Mouse (Mus musculus) embryo, embryonic 11.5 days (tissue): ENCODE data around the gene Cenpb.
A peak's percentile ranks its signal among the peaks of the same experiment; 100 is the strongest.

ENCODE experiments used
- DNase-seq: peaks from one replicate; pipeline ENCODE4 v3.0.0-alpha.2; 2012; ENCODE audit warnings: low read depth, low spot score

The Cenpb gene

DNA sequence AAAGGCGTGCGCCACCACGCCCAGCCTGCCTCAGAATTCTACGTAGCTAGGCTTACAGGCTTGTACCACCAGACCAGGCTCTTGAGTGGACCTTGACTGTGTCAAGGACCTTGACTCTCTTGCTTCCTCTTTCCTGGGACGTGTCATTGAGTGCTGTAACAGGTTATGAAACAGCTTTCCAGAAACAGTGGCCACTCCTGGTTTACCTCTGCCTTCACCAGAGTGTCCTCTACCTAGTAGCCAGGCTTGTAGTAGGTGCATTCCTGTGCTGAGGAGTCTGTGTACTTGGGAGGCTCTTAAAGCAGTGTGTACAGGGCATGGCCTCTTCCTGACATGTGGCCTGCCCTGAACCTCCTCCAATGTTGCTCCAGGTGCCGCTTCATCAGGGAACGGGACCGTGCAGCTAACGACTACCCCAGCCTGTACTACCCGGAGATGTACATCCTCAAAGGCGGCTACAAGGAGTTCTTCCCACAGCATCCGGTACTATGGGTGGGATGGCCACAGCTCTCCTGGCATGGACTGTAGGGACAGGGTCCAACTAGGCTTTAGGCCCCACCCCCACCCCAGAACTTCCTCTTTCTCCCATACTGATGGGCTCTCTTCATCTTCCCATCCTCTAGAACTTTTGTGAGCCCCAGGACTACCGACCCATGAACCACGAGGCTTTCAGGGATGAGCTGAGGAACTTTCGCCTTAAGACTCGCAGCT, 16.9 kb upstream of the Cenpb start:
- DNase-seq, result no peak

DNA sequence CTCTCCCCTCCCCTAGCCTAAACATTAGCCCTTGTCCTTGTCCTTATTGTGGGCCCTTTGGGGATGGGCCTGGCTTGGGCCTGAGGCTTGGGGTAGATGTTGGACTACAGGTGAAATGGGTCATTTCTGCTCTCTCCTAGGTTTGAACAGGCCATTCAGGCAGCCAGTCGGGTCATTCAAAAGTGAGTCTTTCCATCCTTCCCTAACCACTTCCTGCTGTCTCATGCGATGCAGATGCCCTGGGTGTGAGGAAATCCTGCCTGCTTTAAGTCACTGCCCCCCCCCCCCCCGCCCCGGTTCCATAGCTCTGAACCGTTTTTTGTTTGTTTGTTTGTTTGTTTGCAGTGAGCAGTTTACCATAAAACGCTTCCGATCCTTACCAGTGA, 11.1 kb upstream of the Cenpb start:
- DNase-seq, result no peak

DNA sequence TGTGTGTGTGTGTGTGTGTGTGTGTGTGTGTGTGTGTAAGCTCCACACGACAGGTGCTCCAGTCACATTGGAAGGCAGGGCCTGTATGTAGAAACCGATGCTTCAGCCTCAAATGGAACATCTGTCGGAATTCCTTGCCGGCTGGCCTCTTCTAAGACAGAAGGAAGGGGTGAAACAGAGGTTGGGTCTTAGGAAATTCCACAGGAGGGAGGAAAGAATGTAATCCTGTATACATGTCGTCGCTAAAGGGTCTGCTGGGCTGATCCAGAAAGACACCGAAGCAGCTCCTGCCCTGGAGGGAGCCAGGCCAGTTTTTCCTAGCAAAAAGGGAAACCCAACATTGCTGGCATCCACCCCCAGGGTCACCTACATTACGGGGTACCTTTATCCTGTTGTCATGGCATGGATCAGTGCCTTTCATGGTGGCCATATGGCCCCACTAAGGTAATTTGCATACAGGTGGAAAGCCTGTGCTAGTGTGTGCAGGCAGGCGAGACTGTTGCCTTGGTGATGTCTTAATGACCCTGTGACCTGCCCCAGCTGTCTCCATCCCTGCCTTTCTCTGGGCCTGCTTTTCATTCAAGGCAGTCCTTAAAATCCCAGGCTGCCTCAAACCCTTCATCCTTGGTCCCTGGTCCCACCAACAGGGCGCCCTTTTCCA, 10.6 kb upstream of the Cenpb start:
- no peak for DNase-seq

DNA sequence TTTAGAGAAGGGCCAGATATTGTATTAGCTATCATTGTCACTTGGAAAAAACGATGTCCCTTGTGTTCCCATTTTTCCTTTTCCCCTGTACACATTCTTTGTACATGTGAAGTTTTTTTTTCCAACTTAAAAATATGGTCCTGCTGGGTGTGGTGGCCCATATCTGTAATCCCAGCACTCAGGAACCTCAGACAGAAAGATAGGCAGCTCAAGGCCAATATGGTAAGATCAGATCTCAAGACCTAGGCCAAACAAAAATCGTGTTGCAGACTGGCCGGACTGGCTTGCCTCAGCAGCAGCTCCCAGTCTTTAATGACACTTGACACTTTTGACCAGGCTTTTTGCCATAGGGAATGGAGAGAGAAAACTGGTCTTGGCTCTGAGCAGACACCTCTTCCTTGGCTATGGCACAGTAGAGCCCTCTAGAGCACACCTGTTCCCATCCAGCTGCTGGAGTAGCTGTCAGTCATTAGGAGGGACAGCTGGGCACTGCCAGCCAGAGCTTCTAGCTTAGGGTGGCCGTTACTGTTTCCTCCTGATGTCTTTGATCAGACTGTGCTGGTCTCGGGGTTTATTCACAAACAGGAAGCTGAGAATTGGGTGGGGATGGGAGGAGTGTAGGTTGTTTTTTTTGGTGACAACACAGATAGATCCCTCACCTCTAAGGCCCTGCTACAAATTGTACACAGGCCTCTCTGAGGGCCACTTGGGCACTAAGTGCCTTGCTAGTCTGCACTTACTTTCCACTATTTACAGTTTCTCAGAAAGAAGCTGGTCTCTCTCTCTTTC, 9.8 kb upstream of the Cenpb start:
- DNase-seq, result no peak

DNA sequence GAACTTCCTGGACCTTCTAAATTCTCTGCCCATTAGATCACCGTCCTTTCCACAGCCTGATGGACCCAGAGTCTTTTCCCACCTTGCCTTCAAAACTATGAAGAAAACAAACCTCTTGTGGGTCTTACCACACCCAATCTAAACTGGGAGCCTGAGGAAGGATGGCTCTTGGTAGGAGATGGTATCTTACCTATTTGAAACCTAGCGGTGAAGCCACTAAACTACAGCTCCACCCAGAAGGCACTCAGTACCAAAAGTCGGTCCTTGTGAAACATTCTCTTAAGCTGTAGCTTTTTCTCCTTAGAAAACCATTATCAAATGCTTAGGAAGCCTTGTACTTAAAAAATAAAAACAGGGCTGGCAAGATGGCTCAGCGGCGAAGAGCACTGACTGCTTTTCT, 8.4 kb upstream of the Cenpb start:
- no peak for DNase-seq

DNA sequence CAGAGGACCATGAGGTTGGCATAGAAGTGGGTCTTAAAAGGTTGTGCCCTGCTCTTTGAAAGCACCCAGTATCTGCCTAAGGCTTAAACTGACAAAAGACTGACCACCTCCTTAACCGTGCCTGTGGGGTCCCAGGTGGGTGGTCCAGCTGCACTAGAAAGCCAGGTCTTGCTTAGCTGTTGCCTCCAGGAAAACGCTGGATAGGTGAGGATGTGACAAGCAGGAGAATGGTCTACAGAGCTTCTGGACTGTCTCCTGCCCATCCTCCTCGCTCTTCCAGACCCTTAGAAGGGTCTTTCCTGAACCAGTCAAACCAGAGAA, 7.7 kb upstream of the Cenpb start:
- DNase-seq, result no peak

DNA sequence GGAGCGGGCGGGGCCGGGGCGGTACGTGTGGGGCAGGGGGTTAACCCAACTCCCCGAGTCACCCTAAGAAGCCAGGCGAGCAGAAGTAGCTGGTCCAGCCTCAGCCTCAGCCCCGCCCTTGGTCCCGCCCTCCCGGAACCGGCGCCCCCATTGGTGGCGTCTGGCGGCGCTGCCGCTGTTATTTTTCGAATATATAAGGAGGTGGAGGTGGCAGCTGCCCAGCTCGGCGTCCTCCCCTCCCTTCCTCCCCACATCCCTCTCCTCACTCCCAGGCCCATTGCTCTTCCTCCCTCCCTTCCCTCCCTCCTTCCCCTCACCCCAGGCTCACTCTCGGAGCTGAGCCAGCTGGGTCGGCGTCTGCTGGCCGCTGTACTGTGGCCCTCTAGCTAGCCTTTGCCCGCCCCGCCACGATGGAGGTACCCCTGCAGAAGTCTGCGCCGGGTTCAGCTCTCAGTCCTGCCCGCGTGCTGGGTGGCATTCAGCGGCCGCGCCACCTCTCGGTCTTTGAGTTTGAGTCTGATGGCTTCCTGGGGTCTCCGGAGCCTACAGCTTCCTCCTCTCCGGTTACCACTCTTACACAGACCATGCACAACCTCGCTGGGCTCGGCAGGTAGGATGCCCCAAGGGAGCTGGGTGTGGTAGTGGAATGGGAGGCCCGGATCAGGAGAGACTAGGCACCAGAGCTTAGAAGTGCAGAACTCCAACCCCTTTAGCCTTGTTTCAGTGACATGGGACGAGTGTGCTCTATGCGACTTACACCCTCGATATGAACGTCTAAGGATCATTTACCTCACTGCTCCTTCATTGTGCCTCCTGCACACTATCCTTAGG, 7.1 kb upstream of the Cenpb start, which contains the start of the genes Cdc25b and Spef1:
TSS of gene Cdc25b (plus strand) at position 179 of the 831 bp plus-strand sequence.
TSS of gene Spef1 (minus strand) at position 512 of the 831 bp plus-strand sequence.
- peak; percentile 71 for DNase-seq

DNA sequence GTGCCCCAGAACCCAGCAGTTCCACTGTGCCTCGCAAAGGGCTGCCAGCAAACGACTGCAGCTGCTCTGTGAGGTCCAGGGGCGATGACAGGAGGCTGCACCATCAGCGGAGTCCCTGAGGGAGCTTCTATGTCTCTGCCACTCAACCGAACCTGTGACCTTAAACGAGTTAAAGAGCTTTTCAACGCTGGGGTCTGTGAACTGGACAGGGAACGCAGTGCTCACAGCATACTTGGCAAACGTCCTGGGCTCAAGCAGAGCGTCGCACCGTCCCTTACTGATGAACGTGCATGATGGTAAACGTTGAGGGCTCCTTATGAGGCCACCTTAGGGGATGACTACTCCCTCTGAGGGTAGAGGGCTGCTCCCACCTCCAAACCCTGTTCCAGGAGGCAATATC, 6.5 kb upstream of the Cenpb start:
- no peak for DNase-seq

DNA sequence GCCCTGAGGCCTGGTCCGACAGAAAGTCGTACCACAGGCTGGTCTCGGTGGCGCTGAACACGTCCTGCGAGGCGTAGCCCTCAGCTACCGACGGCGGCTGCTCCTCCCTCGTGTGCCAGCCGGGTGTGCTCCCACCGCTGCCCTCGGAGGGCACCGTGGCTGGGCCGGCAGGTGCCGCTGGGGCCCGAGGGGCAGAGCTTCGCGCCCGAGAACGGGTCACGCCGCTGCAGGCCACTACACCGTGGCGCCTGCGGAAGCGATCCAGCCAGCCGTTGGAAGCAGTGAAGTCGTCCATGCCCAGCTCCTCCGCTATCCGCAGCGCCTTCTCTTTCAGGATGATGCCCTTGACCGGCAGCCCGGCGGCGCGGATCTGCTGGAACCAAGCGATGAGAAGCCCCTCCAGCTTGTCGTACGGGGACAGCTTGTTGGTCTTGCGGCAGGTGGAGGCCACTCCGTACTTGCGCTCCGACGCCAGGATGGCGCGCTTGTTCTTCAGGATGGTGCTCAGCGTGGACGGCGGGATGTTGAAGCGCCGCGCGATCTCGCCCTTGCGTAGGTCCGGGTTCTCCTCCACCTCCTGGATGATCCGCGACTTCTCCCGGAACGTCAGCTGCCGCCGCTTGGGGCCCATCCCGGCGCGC, 501 bp downstream of the Cenpb start:
- no peak for DNase-seq

DNA sequence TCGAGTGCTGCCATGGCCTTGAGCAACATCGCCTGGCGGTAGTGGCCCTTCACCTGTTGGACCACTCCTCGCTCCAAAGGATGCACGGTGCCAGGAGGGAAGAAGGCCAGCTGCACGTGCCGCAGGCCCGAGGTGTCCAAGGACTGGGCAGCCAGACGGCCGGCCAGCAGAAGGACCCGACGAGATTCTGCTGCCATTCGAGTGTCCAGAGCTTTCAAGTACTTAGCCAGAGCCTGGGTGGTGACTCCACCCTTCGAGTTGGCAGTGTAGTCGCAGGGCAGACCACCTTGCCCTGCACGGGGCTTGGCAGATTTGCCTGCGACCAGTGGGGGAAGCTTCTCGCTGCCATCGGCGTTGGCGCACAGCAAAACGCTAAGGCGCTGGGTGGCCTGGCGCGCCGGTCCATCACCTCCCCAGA, 1.0 kb downstream of the Cenpb start:
- DNase-seq, result no peak

DNA sequence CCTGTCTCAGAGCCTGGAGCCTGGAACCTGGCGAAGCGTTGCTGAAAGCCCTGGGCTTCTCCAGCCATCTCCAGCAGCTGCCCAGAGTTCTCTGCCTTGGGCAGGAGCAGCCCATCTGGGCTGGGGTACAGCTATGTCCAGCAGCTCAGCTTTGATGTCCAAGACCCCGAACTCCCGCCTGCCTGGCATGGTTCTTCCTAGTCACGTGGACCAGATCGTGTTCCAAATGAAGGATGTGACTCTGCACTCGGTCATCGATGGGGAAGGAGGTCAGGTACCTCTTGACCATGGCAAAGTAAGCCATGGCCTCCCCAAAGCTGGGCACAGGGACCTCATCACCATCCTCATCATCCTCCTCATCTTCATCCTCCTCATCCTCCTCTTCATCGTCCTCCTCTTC, 1.9 kb downstream of the Cenpb start:
- DNase-seq, result no peak

DNA sequence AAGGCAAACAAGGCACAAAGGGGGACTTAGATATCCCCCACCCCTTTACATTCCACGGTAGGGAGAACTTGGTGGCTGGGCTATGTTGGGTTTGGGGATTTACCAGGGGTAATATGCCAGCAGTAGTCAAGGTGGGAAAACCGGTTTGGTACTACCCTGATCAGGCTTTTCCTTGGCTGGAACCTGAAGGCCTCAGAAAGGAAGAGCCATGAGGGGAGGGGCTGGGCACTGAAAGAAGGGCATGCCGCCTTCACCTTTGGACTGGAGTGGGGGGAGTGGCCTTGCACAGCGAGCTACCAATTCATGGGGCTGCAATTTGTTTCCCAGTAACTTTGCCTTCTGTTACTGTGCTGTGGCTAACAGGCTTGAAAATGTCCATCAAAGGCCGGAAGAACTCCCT, 3.4 kb downstream of the Cenpb start:
- no peak for DNase-seq

DNA sequence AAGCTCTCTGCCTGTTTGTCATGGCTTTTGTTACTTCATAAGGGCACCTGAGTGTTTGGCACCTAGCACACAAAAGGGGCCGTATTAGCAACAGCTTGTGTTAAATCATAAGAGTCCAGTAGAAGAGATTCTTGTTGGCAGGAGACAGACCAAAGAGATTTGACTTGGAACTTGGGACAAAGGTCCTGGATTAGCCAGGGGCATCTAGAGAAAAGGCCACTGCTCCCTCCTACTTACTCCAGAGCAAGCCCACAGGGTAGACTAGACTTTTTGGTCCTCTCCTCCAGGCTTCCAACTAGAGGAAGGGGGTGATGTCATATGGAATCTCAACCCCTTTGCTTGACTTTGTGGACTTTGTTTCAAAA, 3.9 kb downstream of the Cenpb start:
- DNase-seq, result no peak

DNA sequence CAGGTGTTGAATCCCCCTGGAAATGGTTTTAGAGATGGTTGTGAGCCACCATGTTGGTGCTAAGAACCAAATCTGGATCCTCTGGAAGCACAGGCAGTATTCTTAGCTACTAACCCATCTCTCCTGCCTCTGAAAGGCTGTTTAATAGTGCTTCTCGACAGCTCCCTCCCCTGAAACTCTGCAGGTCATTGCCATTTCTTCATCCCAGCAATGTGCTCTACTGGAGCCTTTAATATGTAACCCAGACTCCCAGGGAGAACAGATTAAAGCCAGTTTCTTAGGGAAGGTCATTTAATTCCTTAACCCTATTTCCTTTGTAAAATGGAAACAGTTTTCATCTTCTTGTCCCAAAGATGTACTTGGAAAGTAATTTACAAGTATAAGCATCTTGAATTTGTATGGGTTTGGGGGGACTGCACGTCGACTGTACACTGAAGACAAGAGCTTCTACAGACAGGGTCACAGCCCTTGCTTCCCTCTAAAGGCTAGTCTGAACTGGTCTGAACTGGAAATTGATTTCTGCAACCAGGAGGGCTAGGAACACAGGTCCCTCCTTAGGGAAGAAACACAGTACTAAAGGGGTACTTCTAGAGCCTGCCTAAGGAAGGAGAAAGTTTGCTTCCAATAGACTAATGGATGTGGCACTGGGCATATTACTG, 4.5 kb downstream of the Cenpb start:
- DNase-seq, result no peak

DNA sequence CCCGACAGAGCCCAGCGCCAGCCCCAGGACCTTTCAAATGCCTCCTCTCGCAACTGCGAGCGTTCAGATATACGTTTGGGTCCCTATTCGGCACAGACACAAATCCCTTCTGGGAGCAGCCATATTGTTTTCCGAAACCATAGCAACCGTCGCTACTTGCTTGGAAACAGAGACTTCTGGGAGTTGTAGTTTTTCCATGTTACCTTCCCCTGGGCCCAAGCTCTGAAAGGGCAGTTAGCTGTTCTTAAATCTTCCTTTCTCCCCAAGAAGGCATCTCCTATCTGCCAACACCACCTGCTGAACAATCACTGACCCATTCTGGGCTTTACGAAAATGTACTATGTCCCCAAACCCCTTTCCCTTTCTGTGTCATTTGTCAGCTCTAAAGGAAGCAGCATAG, 5.2 kb downstream of the Cenpb start:
- peak; percentile 67 for DNase-seq

DNA sequence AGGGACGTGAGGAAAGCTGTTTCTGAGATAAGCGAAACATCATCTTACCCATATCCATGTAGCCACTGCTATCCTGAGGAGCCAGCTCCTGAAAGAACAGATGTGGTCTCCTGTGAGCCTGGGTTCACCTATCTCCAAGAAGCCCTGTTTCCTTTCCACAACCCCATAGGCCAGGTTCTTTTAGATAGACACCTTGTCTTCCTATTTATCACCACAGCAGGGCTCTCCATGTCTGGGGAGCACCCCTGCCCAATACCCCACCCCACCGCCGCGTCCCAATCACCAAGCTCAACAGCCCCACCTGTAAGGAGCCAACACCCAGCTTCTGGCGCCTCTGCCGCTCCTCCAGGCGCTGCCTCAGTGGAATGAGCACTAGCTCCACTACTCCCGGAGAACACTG, 7.5 kb downstream of the Cenpb start:
- no peak for DNase-seq

DNA sequence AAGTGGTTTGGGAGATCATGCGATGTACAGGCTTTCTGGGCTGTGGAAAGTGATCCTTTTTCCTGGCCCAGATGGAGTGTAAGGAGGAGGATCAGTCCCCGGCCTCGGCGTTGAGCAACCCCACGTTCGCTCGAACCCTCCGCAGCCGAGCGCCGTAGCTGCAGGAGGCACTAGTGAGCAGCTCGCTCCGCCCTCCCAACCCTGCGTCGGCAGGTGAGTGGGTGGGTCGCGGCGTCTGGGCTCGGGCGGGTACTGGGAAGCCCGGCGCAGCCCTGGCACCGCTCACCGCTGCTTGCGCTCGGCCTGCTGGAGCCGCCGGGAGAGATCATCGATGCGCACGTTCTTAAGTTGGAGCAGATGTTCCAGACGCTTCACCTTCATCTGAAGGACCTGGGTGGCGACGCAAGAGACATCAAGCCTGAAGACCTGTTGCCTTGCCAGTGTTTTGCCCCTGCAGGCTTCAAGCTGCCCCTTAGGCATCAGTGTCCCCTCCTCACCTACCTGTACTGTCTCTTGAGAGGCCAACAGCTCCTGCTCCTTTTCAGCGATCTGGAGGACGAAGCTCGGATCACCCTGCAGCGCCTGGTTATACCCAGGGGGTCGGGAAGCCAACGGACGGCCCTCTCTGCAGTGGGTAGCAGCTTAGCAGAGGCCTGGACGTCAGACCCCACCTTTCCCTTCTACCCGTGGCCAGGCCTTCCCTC, 8.3 kb downstream of the Cenpb start:
- DNase-seq, result no peak

DNA sequence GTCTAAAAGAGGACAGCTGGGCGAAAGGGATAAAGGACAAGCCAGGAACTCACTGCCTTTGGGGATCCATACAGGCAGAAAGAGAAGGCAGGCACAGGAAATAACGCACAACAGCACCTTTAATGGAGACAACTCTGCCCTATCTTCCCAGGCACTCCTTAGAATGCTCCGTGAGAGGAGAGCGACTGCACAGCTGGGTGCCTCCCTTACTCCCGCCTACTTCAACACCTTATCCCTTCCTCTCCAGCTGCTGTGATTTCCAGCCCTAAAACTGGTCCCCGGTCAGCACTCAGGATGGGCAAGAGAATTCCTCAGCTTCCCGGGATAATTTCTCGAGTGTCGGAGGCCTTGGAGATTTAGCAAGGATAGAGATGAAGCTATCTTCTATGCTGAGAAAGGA, 8.9 kb downstream of the Cenpb start:
- DNase-seq, result no peak

DNA sequence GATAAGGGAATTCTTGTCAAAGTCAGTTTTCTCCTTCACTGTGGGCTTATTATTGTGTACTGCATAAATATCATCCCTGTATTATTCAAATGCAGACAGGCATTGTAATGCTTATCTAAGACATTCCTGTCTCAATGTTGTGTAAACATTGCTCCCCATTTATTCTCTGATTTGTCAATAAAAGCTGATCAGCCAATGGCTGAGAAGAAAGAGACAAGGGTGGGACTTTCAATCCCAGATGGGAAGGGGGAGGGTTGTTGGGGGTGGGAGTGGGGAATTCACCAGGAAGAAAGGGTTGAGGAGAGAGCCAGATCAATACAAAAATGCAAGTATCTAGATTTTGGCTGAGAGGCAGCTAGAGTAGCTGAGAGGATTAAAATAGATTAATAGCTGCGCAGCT, 11.0 kb downstream of the Cenpb start:
- DNase-seq, result no peak

DNA sequence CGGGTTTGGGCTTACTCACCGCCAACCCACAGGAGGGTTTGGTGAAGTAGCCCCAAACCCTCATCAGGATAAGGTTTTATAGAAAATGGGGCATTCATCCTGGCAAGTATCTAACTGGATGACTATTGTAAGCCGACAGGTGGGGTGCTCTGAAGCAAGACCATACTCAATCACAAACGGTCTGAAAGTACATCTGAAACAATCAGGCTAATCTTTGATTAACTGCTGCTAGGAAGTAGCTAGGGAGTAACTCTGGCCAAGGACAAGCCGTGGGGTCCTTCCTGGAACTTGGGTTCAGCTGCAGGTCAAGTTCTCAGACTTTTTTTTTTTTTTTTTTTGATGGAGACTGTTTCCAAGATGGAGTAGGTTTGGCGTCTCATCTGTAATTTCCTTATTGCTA, 11.9 kb downstream of the Cenpb start:
- no peak for DNase-seq
